Mouse (Mus musculus): Measurements from ENCODE around the gene Runx1. TPM values are rescaled to one million over a fixed set of nuclear protein-coding genes. Genes with fewer than 3 reads are reported as not detected.

Runx1 gene
- polyA plus RNA-seq, 1 experiment from 2014 or later: 4.6 TPM

DNA sequence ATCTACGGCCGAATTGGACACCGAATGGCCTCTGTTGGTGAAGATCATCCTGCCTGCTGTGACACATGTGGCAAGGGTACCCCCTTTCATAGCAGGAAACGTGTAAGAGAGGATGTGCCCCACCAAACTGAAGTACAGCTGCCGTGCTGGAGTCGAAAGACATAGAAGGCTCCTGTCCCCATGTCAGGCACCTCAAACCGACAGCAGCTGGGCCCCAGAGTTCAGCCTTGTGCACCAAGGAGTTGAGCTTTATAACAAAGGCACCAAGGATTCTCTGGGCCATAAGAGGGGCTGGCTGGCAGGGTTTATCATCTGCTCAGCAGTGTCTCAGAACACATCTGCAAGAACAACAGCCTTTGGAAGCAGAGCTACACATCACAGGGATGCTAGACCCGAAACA lies 84.6 kb downstream of the Runx1 start:
- H3K9me3 ChIP-seq (ENCODE audit: low read length): no peaks in the 10 kb centered on the region
- H3K36me3 ChIP-seq (replicated peaks; ENCODE audit: insufficient read depth, low read length): no peaks in the 10 kb centered on the region
- no peaks in the 10 kb centered on the region for H3K27me3 ChIP-seq (ENCODE audit: insufficient read depth, low read length)
- H3K4me3 ChIP-seq (ENCODE audit: low read depth, low read length): no peak overlapping the region
- no peak overlapping the region for H3K27ac ChIP-seq (ENCODE audit: low read depth)
- ATAC-seq (no peak), DNase-seq (no peak)
- no peak for TF ChIP-seq CTCF (IDR thresholded peaks at IDR 0.05; ENCODE audit: low read depth)
- no peak for TF ChIP-seq EP300 (IDR thresholded peaks at IDR 0.05; ENCODE audit: low read depth)
- H3K4me2 ChIP-seq (ENCODE audit: low read depth, low read length): no peak overlapping the region
- no peak overlapping the region for H3K9ac ChIP-seq (replicated peaks)
- no peaks in the 10 kb centered on the region for H3K4me1 ChIP-seq (ENCODE audit: insufficient read depth)
- WGBS (ENCODE audit: insufficient replicate concordance): 70% methylated on average over 8 of the region's 8 CpGs

DNA sequence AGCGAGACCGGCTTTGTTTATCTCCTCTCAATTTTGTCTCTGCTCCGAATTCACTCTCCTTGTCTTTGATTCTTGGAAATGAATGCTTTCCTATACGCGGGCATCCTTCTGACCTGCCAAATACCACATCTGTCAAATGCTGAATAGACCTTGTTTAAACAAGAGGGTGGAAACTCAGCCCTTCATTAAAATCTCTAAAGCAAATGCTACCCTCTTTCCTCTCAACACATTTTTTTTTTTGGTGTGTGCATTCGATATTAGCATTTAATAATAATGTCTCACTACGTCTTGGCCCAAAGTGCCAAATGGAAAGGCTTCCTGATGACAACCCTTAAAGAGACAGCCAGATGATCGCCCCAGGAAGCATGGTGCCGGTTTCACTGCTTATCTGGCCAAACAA lies 85.4 kb downstream of the Runx1 start:
- DNase-seq (no peak), ATAC-seq (no peak)
- Histone ChIP-seq H3K27me3 (ENCODE audit: insufficient read depth, low read length) (no peaks in the 10 kb centered on the region), H3K9me3 (ENCODE audit: low read length) (no peaks in the 10 kb centered on the region), H3K9ac (replicated peaks) (no peak overlapping the region), H3K4me2 (ENCODE audit: low read depth, low read length) (no peak overlapping the region), H3K36me3 (replicated peaks; ENCODE audit: insufficient read depth, low read length) (no peaks in the 10 kb centered on the region), H3K27ac (ENCODE audit: low read depth) (no peak overlapping the region), H3K4me1 (ENCODE audit: insufficient read depth) (no peaks in the 10 kb centered on the region), H3K4me3 (ENCODE audit: low read depth, low read length) (no peak overlapping the region)
- no peak for TF ChIP-seq CTCF (IDR thresholded peaks at IDR 0.05; ENCODE audit: low read depth)
- TF ChIP-seq EP300 (IDR thresholded peaks at IDR 0.05; ENCODE audit: low read depth): no peak
- WGBS (ENCODE audit: insufficient replicate concordance): 67% methylated on average over 9 of the region's 9 CpGs

DNA sequence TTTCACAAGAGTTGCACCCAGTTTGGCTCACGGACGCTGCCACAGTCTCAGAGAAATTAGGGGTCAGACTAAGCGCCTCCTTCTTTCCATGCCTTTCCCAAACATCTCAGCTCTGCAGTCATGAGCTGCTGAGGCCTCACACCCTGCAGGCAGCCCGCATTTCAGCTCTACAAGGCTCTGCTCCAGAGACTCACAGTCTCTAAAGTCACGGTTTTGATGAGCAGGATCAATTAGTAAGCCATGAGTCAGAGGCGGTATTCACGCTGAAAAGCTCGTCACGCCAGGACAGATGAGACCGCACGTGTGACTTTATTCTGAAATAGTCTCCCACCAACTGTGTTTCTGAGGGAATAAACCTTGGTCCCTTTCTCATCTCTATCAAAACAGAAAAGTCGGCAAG lies 86.0 kb downstream of the Runx1 start:
- H3K9ac ChIP-seq (replicated peaks): no peak overlapping the region
- no peaks in the 10 kb centered on the region for H3K27me3 ChIP-seq (ENCODE audit: insufficient read depth, low read length)
- TF ChIP-seq CTCF (IDR thresholded peaks at IDR 0.05; ENCODE audit: low read depth) (no peak), EP300 (IDR thresholded peaks at IDR 0.05; ENCODE audit: low read depth) (no peak)
- H3K4me3 ChIP-seq (ENCODE audit: low read depth, low read length): no peak overlapping the region
- H3K27ac ChIP-seq (ENCODE audit: low read depth): no peak overlapping the region
- DNase-seq (no peak), ATAC-seq (no peak)
- no peaks in the 10 kb centered on the region for H3K4me1 ChIP-seq (ENCODE audit: insufficient read depth)
- H3K9me3 ChIP-seq (ENCODE audit: low read length): no peaks in the 10 kb centered on the region
- H3K36me3 ChIP-seq (replicated peaks; ENCODE audit: insufficient read depth, low read length): no peaks in the 10 kb centered on the region
- 79% methylated on average over 12 of the region's 12 CpGs for WGBS (ENCODE audit: insufficient replicate concordance)
- no peak overlapping the region for H3K4me2 ChIP-seq (ENCODE audit: low read depth, low read length)

DNA sequence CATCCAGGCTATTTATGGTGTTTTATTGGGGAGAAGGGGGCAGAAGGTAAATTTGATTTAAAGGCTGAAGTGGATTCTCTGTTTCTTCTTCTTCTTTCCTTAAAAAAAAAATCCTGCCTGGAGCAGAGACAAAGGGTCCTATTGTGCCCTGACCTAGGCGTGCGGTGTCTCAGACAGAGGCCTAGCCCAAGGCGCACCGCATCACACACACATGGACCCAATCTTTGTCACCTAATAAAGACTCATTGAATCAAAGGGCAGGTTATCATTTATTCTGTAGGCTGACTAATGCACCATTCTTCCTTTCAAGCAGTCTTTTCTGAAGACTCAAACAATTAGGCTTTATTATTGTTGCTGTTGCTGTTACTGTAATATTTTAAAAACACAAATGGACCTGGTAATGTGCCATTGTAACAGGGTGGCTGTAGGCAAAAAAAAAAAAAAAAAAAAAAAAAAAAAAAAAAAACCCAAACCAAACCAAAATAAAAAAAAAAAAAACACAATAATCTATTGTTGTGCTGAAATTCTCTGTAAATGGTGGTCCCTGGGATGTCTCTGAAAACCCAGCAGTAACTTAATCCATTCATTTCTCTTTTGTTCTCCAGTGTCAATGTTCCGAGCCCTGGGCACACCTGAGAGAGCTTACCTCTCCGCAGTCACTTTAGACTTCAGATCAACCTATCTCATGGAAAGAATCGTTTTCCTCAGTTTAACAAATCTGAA lies 86.7 kb downstream of the Runx1 start:
- no peaks in the 10 kb centered on the region for H3K4me1 ChIP-seq (ENCODE audit: insufficient read depth)
- 92% methylated on average over 7 of the region's 7 CpGs for WGBS (ENCODE audit: insufficient replicate concordance)
- no peak overlapping the region for H3K4me2 ChIP-seq (ENCODE audit: low read depth, low read length)
- DNase-seq (no peak), ATAC-seq (no peak)
- no peak overlapping the region for H3K27ac ChIP-seq (ENCODE audit: low read depth)
- H3K9ac ChIP-seq (replicated peaks): no peak overlapping the region
- no peaks in the 10 kb centered on the region for H3K36me3 ChIP-seq (replicated peaks; ENCODE audit: insufficient read depth, low read length)
- no peaks in the 10 kb centered on the region for H3K27me3 ChIP-seq (ENCODE audit: insufficient read depth, low read length)
- no peaks in the 10 kb centered on the region for H3K9me3 ChIP-seq (ENCODE audit: low read length)
- no peak for TF ChIP-seq EP300 (IDR thresholded peaks at IDR 0.05; ENCODE audit: low read depth)
- TF ChIP-seq CTCF (IDR thresholded peaks at IDR 0.05; ENCODE audit: low read depth): no peak
- H3K4me3 ChIP-seq (ENCODE audit: low read depth, low read length): no peak overlapping the region

DNA sequence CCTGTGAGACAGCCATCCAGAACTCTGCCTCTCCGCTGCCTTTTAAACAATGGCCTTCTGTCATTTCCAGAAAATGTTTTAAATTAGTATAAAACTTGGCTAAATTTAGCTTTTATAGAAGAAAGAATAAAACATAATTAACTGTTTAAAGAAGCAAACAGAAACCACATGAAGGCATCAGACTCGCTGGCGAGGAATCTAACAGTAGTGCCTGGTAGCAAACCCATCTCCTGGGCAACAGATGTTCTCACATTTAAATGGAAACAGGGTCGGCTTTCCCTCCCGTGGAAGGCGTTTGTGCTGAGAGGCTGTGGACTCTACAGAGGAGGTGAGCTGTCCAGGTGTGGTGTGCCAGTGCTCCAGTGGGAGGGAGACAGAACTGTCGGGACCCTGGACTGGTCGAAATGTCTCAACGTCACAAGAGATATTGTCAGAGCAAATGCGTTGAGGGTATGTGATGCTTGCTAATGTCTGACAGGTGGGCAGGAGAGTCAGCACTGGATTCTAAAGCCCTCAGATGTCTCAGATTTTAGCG lies 87.4 kb downstream of the Runx1 start:
- no peak overlapping the region for H3K27ac ChIP-seq (ENCODE audit: low read depth)
- DNase-seq (no peak), ATAC-seq (no peak)
- H3K36me3 ChIP-seq (replicated peaks; ENCODE audit: insufficient read depth, low read length): no peaks in the 10 kb centered on the region
- no peak overlapping the region for H3K4me3 ChIP-seq (ENCODE audit: low read depth, low read length)
- H3K4me1 ChIP-seq (ENCODE audit: insufficient read depth): no peaks in the 10 kb centered on the region
- WGBS (ENCODE audit: insufficient replicate concordance): 88% methylated on average over 11 of the region's 11 CpGs
- no peaks in the 10 kb centered on the region for H3K9me3 ChIP-seq (ENCODE audit: low read length)
- H3K9ac ChIP-seq (replicated peaks): no peak overlapping the region
- no peak overlapping the region for H3K4me2 ChIP-seq (ENCODE audit: low read depth, low read length)
- no peaks in the 10 kb centered on the region for H3K27me3 ChIP-seq (ENCODE audit: insufficient read depth, low read length)
- no peak for TF ChIP-seq CTCF (IDR thresholded peaks at IDR 0.05; ENCODE audit: low read depth)
- TF ChIP-seq EP300 (IDR thresholded peaks at IDR 0.05; ENCODE audit: low read depth): no peak

DNA sequence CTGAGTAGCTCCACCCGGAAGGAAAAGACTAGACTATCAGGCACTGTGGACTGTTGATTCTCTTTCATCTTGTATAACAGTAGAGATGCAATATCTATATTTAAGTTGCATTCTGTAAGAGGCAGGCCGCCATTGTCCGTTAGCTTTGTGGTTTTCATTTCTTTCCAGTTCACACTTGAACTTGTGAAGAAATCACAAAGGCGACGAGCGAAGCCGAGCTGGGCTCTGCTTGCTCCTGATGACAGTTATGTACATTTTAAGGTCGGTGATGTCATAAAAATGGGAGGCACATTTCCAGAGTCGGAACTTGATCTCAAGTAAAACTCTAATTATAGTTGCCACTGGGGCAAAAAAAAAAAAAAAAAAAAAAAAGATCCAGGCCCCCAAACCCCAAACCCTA lies 99.1 kb downstream of the Runx1 start:
- H3K4me3 ChIP-seq (ENCODE audit: low read depth, low read length): no peak overlapping the region
- ATAC-seq: no peak
- no peak overlapping the region for H3K4me2 ChIP-seq (ENCODE audit: low read depth, low read length)
- H3K9me3 ChIP-seq (ENCODE audit: low read length): no peaks in the 10 kb centered on the region
- no peaks in the 10 kb centered on the region for H3K36me3 ChIP-seq (replicated peaks; ENCODE audit: insufficient read depth, low read length)
- 50% methylated on average over 9 of the region's 9 CpGs for WGBS (ENCODE audit: insufficient replicate concordance)
- H3K9ac ChIP-seq (replicated peaks): no peak overlapping the region
- H3K4me1 ChIP-seq (ENCODE audit: insufficient read depth): peaks cover 3% of the 10 kb centered on the region
- no peak for DNase-seq
- no peak for TF ChIP-seq EP300 (IDR thresholded peaks at IDR 0.05; ENCODE audit: low read depth)
- no peak for TF ChIP-seq CTCF (IDR thresholded peaks at IDR 0.05; ENCODE audit: low read depth)
- no peaks in the 10 kb centered on the region for H3K27me3 ChIP-seq (ENCODE audit: insufficient read depth, low read length)
- H3K27ac ChIP-seq (ENCODE audit: low read depth): no peak overlapping the region

Measured in liver, postnatal 0 days (tissue).